Comparison of ENCODE assay signal across 16 mouse cellular contexts in genomic region chr4:46661433-46661832, GRCm38 (mm10).
"Had no signal": no experiment of that assay in that cellular context is flagged by ENCODE, and none has a peak within 500 bp of the region (broad histone marks: within the 10 kb centered on the region; RNA-seq: fewer than 3 reads in every experiment).

No protein-coding gene starts in this region.

- H3K4me3 ChIP-seq: lung, embryonic 15.5 days; midbrain, embryonic 12.5 days; midbrain, embryonic 15.5 days; neural tube, embryonic 12.5 days; stomach, embryonic 15.5 days had no signal

- H3K9me3 ChIP-seq: lung, embryonic 15.5 days; midbrain, embryonic 15.5 days; neural tube, embryonic 12.5 days; stomach, embryonic 15.5 days had no signal

- H3K4me2 ChIP-seq: lung, embryonic 15.5 days; midbrain, embryonic 12.5 days; midbrain, embryonic 15.5 days; neural tube, embryonic 12.5 days; stomach, embryonic 15.5 days had no signal

- H3K9ac ChIP-seq: liver, embryonic 14.5 days; lung, embryonic 15.5 days; midbrain, embryonic 12.5 days; midbrain, embryonic 15.5 days; neural tube, embryonic 12.5 days; stomach, embryonic 15.5 days had no signal

- DNase-seq: lung, adult 2 months; lung, postnatal 14 days; lung, postnatal 36 days; right cerebral cortex, postnatal 14 days; thymus, adult 2 months; thymus, postnatal 25 days; thymus, postnatal 4 days had no signal

- ATAC-seq: lung, postnatal 0 days; midbrain, embryonic 15.5 days had no signal

- H3K27ac ChIP-seq: liver, embryonic 14.5 days; lung, embryonic 15.5 days; macrophage; midbrain, embryonic 12.5 days; midbrain, embryonic 15.5 days; neural tube, embryonic 12.5 days; stomach, embryonic 15.5 days; stomach, postnatal 0 days had no signal

- H3K27me3 ChIP-seq: lung, embryonic 15.5 days; neural tube, embryonic 12.5 days; stomach, embryonic 15.5 days had no signal

- H3K36me3 ChIP-seq: lung, embryonic 15.5 days; midbrain, embryonic 12.5 days; midbrain, embryonic 15.5 days; neural tube, embryonic 12.5 days; stomach, embryonic 15.5 days had no signal
